Mouse (Mus musculus): ENCODE results near the gene Nxt1.

Gene Nxt1

GRCm38 (mm10) chr2:148672199-148673096 lies at the start of gene Nxt1:
TSS of gene Nxt1 (plus strand) at chr2:148672601.
- peak; percentile 100 for DNase-seq

- DNase-seq = no peak
These were observed 49.3 kb upstream of the Nxt1 start for GRCm38 (mm10) chr2:148623067-148623466.

GRCm38 (mm10) chr2:148624484-148624883 lies 47.9 kb upstream of the Nxt1 start:
- DNase-seq = no peak

- DNase-seq = peak; percentile 53
These were observed 45.4 kb upstream of the Nxt1 start for GRCm38 (mm10) chr2:148627011-148627471.

- DNase-seq = no peak
These were observed 41.4 kb upstream of the Nxt1 start for GRCm38 (mm10) chr2:148631011-148631410.

- no peak for DNase-seq
These were observed 40.8 kb upstream of the Nxt1 start for GRCm38 (mm10) chr2:148631602-148632001.

GRCm38 (mm10) chr2:148634466-148634865 lies 37.9 kb upstream of the Nxt1 start:
- no peak for DNase-seq

GRCm38 (mm10) chr2:148642610-148643370 lies 29.6 kb upstream of the Nxt1 start:
- no peak for DNase-seq

GRCm38 (mm10) chr2:148644421-148645000 lies 27.9 kb upstream of the Nxt1 start:
- DNase-seq = no peak

- no peak for DNase-seq
These were observed 21.6 kb upstream of the Nxt1 start for GRCm38 (mm10) chr2:148650587-148651357.

GRCm38 (mm10) chr2:148654961-148655360 lies 17.4 kb upstream of the Nxt1 start:
- peak; percentile 79 for DNase-seq

- DNase-seq = no peak
These were observed 8.9 kb upstream of the Nxt1 start for GRCm38 (mm10) chr2:148663458-148663857.

- DNase-seq = peak; percentile 31
These were observed 5.4 kb downstream of the Nxt1 start for GRCm38 (mm10) chr2:148677801-148678200.

- peak; percentile 26 for DNase-seq
These were observed 6.9 kb downstream of the Nxt1 start for GRCm38 (mm10) chr2:148679346-148679745.

- DNase-seq = peak; percentile 100
These were observed 8.4 kb downstream of the Nxt1 start, which contains the start of gene Gzf1 for GRCm38 (mm10) chr2:148680775-148681291. TSS of gene Gzf1 (plus strand) at chr2:148681023.

GRCm38 (mm10) chr2:148681461-148681891 lies 9.1 kb downstream of the Nxt1 start:
- DNase-seq = peak; percentile 49

- no peak for DNase-seq
These were observed 10.6 kb downstream of the Nxt1 start for GRCm38 (mm10) chr2:148683031-148683430.

GRCm38 (mm10) chr2:148684972-148685371 lies 12.6 kb downstream of the Nxt1 start:
- no peak for DNase-seq

GRCm38 (mm10) chr2:148685709-148686108 lies 13.3 kb downstream of the Nxt1 start:
- DNase-seq = peak; percentile 39

GRCm38 (mm10) chr2:148686862-148687261 lies 14.5 kb downstream of the Nxt1 start:
- DNase-seq = peak; percentile 52

- no peak for DNase-seq
These were observed 15.6 kb downstream of the Nxt1 start for GRCm38 (mm10) chr2:148687971-148688370.
